Mouse (Mus musculus) layer of hippocampus, adult 8-10 months (tissue): ENCODE measurements around the gene Rhobtb3. TPM values are rescaled to one million over a fixed set of nuclear protein-coding genes. Genes with fewer than 3 reads are reported as not detected.

Experiments used
- DNase-seq, 2 experiments: peaks; one replicate each; pipeline ENCODE4 v3.0.0; 2022; ENCODE audit warnings: low spot score in 2 of 2
- total RNA-seq, 4 experiments: library from RNA; stranded (reverse); gene quantifications; 2 replicates each; pipeline ENCODE4 v1.2.4; 2022

Gene Rhobtb3
- total RNA-seq: 10 to 100 TPM; 16.1 to 18.6 (median 17.1) TPM

DNA sequence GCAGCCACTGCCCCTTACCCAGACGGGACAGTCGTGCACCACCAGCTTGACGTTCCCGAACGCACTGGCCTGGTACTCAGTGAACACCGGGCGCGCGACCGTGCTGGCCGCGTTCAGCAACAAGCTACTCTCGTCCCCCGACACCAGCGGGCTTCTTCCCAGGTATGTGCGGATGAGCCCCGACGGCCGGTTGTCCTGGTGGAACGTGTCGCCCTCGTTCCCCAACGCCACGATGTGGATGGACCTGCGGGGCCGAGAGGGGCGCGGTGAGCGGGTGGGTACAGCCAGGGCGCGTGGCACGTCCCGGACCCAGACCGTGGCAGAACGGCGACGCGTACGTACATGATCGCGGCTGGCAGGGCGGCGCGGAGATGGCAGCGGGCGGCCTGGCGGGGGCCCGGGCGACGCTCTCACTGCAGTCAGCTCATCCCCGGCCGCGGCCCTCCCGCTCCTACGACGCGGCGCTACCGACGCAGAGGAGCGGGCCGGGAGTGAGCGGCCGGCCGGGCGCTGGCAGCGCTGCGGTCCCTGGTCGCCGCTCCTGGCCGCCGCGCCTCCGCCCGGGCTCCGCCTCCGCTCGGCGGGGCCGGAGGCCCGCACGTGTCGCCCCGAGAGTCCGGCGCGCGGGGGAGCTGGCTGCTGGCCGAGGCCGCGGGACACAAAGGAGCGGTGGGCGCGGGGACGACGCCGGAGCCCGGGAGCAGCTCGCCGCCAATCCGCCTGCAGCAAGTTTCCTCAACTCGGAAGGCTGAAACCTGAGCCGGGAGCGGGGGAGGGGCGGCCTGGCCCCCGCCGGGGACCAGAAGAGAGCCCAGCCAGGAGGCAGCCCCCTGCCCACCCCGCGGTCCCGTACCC is at the start of gene Rhobtb3:
Gene Rhobtb3 (minus strand): TSS at position 737 of the 855 bp plus-strand sequence.
- peak; percentile 34 to 68 for DNase-seq

DNA sequence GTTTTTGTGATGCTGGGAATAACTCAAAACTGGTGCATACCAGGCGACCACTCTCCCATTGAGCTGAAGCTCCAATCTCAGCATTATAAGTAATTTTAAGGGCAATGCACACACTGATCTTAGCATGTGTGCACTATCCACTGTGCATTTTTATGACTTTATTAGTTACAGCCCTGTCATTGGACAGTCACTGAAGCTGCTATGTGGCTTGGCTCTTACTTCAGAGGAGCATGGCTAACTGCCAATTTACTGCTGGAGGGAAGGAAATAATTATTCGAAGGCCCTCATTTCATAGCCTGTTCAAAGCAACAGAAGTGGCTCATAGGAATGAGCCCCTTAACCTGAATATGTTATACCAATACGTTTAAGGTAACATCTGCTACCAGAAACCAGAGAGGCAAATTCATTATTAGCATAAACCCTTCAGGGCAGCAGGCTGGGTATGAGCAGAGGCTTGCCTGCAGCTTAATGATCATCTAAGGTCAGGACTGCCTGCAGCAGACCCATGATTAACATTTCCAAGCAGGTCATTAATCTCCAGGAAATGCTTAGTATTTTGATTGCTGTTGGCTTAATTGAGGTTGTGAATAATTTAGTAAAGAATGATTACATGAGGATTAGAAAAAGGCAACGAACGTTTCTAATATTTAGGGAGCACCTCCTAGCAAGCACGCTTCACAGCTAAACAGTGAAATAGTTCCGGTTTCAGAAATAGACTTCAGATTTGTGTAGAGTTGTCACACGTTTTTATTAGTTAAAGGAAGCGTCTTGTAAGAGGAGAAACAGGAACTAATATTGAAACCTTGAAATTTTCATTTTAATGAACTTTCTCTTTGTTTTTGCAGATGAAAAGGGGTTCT is 48.7 kb upstream of the Rhobtb3 start:
- DNase-seq: no peak

DNA sequence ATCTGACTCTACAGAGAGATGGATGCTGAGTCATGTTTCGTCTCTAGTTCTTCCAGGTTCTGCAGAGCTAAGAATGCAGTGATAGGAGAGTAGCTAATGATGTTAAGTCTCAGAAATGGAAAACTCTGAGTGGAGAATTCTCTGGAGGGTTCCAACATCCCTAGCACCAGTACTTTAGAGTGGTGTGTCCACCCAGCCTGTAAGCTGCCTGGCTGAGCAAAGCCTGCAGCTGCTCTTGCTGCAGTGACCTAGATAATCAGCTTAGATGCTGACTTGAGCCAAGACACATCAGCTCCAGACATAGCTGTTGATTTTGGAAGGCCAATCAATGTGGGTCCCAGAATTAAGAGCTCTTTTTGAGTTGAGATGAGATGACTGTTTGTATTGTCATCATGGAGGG is 44.4 kb upstream of the Rhobtb3 start:
- DNase-seq: no peak

DNA sequence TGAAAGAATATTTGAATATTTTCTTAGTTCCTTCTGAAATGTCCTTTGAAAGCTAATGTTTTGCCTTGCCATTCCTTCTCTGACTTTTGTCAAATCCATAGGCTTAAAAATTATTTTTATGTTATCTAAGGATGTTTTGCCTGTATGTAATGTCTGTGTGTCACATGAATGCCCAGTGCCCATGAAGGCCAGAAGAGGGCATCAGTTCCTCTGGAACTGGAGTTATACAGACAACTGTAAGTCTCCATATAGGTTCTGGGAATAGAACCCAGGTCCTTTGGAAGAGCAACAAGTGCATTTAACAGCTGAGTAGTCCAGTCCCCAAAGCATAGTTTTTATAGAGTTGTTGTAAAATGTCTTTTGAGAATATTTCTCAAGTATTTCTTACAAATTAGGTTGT is 38.2 kb upstream of the Rhobtb3 start:
- DNase-seq: no peak

DNA sequence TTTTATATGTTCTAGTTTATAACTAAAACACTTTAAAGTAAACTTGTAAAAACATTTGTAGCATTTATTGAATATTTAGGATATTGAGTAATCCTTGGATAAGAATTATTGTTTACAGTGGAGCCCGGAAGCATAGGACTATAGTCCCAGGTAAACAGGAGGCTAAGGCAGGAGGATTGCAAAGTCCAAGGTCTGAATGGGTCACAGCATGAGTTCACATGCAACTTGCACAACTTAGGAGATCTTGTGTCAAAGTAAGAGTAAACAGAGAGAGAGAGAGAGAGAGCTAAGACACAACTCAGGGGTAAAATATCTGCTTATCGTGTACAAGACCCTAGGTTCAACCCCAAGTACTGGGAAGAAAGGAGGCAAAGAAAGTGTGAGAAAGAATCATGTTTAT is 32.9 kb upstream of the Rhobtb3 start:
- DNase-seq: no peak

DNA sequence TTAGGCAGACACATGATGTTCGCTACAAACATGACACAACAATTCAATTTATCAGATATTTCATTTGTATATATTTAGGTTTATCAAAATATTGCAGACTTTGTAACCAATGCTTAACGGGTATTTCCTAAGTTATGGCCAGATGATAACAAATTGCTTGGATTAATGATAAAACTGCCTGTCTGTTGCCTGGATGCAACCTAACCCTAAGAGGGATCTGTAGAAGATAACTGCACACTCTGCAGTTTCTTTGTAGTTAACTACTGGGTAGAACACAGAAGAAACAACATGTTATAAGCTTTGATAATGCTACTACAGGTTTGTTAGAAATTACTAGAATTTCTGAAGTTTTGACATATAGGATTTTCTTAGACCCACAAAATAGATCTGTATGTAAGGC is 32.5 kb upstream of the Rhobtb3 start:
- DNase-seq: no peak

DNA sequence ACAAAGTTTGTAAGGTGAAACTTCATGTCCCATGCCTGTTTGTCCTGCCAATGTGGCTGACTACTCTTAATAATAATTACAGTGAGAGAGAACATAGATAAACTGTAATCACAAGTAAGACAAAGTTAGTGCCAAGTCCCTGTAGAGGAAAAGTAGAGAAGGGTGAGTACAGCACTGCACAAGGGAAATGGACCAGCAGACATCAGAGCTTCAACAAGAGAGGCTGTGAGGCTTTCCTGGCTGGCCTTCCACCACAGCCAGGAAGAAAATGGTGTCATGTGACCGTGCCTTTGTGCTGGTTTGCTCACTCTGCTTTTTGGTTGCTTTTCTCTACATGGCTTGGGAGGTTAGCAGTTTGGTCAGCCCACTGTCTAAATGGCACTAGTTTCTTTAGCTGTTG is 31.9 kb upstream of the Rhobtb3 start:
- no peak for DNase-seq

DNA sequence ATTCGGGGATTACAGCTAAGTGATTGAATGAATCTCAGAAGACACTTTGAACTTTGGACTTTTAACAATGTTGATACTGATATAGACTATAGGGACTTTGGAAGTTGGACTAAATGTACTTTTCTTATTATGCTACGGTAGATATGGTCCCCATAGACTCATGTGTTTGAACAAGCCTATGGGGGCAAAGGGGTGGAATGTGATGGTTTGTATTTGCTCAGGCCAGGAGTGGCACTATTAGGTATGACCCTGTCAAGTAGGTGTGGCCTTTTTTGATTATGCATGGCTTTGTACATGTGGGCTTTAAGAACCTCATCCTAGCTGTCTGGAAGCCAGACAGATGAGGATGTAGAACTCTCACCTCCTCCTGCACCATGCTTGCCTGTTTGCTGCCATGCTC is 30.8 kb upstream of the Rhobtb3 start:
- DNase-seq: no peak

DNA sequence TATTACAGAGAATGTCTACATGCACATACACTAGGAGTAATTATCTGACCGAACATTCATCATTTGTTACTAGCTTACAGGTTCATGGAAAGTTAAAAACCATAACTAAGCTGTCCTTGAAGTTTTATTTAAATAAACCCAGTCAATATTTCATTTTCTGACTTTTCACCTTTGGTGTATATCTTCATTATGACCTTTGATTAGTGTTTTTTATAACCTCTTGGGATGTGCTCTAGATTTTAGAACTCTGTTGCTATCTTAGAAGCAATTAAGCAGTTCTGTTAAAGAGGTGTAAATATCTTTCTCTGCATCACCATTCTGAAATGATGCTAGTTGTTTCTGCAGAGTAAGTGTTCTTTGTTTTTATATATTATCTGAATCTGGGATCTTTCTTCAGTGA is 23.1 kb upstream of the Rhobtb3 start, which contains the start of gene Spata9:
Gene Spata9 (plus strand): TSS at position 301 of the 400 bp plus-strand sequence.
- no peak for DNase-seq

DNA sequence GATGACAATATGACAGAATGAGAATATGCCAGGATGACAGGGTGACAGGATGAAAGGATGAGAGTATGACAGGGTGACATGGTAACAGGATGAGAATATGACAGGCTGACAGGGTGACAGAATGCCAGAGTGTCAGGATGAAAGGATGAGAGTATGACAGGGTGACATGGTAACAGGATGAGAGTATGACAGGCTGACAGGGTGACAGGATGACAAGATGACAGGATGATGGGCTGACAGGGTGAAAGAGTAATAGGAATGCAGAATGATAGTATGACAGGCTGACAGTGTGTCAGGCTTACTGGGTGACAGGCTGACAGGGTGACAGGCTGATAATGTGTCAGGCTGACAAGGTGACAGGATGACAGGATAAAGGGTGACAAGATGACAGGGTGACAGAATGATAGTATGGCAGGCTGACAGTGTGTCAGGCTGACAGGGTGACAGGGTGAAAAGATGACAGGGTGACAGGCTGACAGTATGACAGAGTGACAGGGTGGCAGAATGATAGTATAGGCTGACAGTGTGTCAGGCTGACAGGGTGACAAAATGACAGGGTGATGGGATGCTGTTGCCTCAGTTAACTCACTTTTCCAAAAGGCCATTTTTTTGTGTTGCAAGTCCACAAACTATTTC is 11.8 kb upstream of the Rhobtb3 start:
- DNase-seq: no peak

DNA sequence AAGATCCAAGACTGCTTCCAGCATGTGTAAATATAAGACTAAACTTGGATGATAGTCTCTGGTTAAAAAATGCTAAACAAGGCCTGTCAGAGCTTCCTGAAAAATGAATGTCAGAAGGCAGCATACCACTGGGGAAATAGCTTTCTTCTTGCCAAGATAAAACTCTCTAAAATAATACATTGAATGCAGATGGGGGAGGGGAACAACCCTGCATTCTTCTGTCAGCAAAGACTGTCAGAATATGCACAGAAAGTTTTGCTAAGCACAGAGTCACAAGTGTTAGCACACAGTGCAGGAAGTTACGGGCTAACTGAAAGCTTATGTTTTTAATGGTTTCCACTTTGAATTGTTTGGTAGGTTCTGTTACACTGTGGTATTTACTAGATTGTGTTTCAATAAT is 6.6 kb upstream of the Rhobtb3 start:
- no peak for DNase-seq

DNA sequence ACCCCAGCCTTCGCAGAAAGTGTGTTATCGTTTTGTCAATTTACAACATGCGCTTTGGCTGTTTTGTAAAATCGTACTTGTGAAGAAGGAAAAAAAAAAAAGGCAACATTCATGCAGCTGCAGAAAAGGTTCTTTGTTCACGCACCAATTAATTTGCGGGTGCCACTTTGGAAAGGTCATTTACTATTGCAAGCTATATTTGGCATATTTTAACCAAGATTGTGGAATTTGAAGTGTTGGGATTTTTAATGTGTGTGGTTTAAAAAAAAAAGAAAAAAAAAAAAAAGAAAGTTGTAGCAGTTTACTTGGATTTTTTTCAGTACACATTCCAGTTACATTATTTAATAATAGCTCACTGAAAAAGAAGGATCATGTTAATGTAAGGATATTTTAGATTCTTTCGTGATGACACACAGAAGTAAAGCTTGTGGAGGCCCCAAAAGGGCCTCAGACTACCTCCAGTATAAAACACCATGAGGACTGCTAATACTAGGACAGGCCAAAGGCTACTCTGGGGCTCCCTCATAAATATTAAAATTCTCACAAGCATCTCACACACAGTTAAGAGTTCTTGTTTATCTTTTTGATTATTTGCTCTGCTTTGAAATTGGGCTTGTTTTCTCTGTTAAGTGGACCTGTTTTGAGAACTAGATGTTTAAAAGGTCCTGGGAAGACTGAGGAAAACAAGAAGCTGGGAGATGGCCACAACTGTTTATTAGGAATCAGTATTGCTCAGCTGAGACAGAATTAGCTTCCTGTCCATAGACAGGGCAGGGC is 507 bp upstream of the Rhobtb3 start:
- DNase-seq: no peak

DNA sequence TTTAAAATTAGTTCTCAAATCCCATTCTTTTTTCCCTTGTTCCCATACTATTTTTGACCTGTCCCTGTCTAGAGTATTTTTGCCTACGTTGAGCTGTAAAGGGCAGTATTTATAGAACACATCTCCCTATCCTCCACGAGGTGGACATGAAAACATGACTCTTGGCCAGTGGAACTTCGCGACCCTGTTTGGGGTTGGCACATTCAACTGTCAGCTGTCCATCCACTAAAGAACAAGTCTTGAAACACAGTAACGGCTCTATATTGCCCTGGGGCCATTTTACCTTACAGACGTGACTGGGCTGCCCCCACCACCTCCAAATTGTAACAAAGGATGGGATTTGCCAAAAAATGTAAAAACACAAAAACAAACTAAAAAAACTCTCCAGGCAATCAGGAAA is 994 bp downstream of the Rhobtb3 start:
- no peak for DNase-seq

DNA sequence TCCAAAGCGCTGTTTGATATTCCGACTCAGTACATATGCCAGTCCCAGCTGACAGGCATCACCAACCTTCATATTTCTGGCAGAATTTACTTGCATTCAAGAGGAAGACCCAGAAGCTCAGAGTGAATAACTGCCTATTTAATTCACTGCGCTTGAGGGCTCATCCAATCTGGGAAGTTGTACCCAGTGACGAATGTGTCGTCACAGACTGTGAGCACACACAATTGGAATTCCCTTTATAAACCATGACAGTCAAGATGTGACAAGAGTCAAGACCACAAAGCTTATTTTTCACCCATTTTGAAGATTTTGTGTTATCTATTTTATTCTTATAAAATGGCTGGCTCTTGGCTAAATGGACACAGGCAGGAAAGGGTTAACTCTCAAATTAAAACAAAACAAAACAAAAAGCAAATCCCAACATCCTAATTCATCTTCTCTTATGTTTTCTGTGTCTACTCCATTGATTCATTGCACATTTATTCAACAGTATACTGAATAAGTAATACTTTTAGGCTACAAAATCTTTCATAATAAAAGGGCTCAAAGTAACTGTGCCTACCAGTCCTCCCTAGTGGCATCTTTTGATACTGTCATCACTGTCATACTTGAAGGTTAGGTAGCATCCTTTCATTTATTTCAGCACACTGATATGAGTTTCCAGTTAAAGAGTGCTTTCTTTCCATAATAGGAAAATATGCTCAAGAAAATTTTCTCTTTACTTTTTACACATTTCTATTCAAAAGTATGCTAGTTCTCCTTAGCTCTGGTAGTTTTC is 2.0 kb downstream of the Rhobtb3 start:
- no peak for DNase-seq

DNA sequence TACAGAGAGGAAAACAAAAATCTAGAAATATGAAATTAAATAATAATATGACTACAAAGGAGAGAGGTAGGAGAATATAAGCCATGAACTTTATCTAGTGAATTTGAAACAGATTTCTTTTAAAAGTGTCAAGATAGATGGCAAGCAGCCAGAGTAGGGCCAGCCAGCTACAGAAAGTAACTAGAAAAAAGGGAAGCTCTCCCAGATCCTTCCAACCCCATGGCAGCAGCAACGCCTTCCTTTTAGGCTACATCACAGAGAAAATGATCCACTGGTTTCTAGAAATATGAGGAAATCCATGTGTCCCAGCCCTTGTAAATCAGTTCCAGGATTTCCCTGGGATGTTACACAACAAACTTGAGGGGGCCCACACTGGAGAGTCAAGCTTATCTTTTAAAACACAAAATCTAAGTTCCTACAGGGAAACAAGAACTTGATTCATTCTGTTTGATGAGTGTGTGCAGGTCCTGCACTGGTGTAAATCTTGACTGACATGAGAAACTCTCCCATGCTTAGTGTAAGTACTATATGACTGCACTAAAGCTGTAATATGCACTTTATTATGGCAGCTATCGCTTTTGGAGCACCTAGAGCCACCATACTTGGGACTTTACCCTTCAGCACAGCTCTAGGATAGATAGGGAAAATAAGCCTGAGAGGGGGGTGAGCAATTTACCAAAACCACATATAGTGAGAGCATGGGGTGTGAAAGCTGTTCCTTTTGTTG is 2.8 kb downstream of the Rhobtb3 start:
- DNase-seq: no peak

DNA sequence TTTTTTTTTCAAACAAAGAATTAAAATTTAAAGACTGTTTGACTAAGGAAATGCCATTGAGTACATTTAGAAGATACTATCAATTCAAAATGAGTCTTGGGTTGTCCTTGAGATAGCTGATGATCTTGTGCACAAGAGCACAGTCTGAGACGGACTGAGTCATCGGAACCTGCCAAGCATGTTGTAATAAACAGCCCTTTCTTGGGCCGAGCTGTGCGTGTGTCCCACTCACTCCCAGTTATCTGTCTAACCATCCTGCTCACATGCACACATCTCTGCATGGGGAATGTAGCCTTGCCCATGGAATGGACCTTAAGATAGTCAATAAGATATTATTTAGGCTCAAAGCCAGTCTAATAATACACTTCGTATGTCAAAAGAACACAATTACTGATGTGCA is 4.9 kb downstream of the Rhobtb3 start:
- no peak for DNase-seq

DNA sequence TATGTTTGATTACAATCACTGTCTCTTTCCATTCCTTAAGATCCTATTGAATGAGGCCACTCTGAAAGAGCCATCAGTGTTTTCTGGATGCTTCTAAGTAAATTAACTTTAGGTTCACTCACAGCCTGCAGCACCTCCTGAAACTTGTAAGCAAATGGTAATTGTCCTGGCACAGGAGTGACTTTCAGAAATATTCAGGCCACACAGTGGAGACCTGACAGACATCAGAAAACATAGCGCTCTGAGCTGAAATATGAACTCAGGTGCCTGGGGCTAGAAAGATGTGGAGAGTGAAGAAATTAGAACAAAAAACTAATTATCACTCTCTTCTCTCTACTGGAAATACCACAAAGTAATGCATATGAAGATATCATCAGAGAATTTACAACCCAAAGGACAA is 10.4 kb downstream of the Rhobtb3 start:
- DNase-seq: no peak

DNA sequence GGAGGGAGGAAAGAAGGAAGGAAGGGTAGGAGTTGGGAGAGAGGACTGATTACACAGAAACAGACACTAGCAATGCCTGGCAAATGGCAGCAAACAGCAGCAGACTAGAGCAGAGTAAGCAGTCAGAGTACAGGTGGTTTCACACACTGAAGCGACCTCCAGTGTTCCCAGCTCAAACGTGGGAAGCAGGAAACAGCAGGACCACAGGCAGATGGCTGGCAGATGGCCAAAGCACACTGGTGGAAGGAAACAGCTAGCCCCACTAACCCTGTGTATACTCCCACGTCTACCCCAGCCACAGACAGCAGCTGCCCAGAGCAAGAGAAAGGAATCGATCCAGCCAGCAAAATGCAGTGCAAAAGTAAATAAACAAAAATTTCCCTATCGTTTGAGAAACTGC is 12.7 kb downstream of the Rhobtb3 start:
- peak; percentile 72 for DNase-seq

DNA sequence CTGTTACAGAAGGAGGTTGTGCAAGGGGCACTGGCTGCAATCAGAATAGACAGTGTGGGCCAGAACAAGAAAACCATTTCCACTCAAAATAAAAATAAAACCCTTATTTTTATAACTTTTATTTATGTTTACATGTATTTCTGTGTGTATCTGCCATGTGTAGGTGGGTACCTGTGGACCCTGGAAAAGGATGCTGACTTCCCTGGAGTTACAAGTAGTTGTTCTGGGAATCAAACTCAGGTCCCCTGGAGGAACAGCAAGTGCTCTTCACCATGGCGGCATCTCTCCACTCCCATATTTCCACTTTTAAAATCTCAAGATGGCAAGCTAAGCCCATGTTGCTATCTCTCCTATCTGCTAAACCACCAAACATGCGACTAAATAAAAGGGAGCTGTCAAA is 13.1 kb downstream of the Rhobtb3 start:
- no peak for DNase-seq

DNA sequence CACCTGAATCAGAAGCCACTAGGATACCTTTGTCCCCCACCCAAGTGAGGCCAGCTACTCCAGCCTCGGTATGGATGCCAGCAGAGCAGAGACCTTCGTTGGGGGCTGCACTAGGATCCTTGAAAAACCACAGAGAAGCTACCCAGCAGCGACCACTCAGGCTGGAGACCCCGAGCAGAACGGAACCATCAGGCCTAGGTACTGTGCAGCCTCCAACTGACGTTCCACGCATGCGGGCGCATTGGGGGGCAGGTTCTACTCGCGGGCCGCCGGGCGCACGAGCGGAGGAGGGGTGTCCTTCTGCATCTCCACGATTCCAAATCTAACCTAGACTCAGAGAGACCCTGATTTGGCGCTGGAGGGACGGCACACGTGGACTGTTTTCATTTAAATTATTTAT is 13.7 kb downstream of the Rhobtb3 start:
- DNase-seq: no peak
